Mouse (Mus musculus): Measurements from ENCODE around the gene Lca5l.

Lca5l gene

DNA sequence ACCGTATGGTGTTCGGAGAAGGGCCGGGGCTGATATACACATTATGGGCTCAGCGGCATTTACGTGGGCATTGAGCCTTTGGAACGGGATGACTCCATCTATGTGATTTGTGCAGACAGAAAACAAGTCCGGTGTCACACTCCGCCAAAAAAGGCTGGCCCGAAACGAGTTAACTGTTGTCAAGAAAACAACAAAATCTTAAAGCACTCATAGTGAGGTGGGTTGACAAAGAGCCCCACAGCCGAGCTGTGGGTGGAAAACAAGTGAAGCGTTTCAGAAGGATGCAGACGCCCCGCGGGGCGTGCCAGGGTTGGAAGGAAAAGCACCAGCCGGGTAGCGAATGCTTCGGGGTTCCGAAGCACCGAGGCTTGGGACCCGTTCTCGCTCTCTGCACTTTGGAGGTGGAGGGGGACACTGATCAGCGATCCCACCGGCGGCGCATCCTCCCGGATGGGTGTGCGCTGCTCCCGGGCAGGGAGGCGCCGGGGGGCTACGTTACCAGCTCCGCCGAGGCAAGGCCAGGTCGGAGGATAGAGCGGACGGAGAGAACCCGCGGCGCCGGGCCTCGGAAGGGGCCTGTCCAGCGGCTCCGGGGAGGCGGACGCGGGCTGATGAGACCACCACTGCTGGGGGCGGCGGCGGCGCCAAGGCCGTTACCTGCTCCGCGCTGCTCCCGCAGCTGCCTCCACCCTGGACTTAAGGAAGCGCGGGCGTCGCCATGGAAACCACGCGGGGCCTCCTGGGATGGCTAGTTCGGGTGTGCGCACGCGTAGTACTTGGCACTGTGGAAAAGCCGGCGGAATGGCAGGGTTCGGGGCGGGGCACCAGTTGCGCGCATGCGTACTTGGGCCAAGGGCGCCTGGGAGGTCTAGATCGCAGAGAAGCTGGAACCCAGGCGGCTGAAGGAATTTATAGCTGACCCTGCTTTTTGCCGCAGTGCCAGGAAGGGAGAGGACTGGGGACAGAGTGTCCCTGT is at the start of gene Lca5l:
Gene Lca5l (minus strand): TSS at position 741 of the 976 bp plus-strand sequence.
- peak; percentile 99 for DNase-seq

- no peak for DNase-seq
Observed at GRCm38 (mm10) chr16:96235366-96235970, 43.4 kb upstream of the Lca5l start, which contains the start of gene B3galt5. Gene B3galt5, plus strand, starts transcription at chr16:96235801.

GRCm38 (mm10) chr16:96233996-96234395 is 41.9 kb upstream of the Lca5l start:
- DNase-seq = no peak

DNA sequence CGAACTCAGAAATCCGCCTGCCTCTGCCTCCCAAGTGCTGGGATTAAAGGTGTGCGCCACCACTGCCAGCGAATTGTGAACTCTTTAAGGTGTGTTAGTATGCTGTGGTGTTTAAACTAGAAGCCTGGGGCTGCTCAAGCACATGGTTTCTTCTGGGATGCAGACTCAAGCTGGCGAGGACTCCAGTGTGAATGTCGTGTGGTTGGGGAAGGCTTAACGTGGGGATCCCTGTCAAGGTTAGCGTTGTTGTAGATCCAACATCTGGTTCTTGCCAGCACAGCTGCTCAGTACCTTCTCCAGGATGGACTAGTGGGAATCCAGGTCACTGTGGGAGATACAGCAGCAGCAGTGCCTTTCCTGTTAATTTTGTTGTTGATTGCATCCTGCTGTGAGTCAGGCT is 39.9 kb upstream of the Lca5l start:
- DNase-seq = no peak

DNA sequence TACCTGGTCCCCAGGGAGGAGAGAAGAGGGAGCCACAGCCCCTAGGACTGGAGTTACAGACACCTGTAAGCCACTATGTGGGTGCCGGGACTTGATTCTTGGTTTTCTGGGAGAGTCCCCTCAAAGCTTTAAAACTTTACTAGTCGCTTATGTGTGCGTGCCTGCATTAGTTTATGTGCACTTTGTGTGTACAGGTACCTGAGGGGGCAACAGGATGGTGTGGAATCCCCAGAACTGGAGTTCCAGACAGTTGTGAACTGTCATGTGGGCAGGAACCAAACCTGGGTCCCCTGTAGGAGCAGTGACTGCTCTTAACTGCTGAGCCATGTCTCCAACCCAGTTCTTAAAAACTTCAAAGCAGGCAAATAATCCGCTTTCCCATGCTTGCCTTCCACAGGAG is 39.2 kb upstream of the Lca5l start:
- no peak for DNase-seq

DNA sequence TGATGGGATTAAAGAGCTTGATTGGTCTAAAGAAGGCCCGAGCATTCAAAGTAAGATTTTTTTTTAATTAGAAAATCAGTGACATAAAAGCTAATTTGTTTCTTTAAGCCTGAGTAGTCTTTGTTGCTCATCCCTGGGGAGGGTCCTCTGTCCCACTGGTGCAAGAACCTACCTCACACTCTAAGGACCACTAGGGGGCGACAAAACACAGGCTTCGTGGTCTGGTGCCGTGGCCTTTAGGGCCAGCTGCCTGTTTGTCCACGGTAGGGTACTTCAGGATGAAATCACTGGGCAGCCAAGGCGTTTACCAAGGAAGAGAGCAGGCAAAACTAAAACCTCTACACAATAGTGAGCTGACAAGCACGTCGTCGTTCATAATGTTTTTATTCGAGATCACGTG is 38.3 kb upstream of the Lca5l start:
- peak; percentile 83 for DNase-seq

DNA sequence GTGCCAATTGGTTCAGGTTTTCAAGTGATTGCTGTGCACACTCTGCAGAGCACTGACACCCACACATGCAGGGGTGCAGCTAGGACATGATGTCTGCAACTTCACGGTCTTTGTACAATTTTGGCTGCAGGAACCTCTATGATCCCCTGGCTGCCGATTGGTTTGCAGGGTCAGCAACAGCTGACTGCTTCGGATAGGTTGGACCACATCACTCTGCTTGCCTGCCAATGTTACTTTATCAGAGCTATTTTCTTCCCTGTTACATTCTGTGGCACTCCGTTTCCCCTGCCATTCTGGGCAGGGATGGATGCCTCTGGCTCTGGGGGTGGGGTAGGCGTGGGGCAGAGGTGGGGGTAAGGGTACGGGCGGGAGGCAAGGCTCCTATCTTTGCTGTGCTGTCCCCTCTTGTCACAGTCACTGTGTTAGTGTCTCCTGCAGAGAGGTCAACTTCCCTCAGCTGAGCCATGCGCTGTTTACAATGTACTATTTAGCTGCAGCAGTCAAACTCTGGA is 37.0 kb upstream of the Lca5l start:
- DNase-seq = no peak

DNA sequence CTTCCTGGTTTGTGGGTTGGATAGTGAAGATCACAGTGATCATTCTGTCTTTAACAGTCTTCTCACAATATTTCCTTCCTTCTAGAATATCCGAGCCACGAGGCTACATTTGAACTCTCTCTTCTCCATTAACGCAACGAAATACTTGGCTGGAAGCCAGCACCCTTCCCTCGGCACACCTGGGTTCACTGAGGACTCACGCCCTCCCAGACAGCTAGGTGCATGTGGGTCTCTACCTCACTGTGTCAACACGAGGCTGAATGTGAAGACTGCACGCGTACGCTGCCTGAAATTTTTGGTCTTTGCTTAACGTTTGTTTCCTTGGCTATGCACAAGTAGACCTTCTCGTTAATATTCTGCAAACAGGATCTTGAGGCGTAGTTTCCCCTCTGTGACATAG is 36.4 kb upstream of the Lca5l start:
- no peak for DNase-seq

- DNase-seq = no peak
Observed at GRCm38 (mm10) chr16:96222452-96222851, 30.4 kb upstream of the Lca5l start.

GRCm38 (mm10) chr16:96221959-96222358 is 29.9 kb upstream of the Lca5l start:
- DNase-seq = no peak

DNA sequence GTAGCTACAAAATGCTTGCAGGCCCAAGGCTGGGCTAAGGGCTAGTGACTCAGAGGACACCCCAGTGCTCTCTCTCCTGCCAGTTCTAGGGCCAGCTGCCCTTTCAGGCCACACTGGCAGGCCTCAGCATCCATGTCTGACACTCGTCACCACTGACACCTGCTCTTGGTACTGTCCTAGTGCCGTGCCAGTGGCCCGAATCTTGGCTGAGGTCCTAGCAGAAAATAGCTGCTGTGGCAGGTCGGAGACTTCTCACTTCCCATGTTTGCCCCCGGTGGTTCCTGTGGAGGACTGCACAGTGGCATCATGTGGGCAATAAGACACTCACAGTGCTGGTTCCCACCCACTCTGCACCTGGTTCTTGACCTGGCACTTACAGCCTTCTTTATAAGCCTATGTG is 29.4 kb upstream of the Lca5l start:
- DNase-seq = no peak

DNA sequence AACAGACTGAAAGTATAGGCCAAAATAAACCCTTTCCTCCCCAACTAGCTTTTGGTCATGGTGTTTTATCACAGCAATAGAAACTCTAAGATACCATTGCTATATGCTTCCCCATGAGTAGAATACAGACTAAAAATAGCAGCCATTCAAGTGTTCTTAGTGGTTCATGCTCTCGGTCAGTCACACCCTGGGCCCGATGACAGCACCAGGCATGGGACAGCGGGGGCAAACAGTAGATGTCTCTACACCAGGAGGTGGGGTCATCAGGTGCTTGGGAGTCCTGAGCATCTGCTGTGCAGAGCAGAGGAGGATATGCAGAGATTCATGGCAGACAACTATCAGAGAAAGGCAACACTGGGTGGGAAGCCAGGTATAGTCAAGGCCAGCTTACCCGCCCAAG is 21.0 kb upstream of the Lca5l start:
- no peak for DNase-seq

- no peak for DNase-seq
Observed at GRCm38 (mm10) chr16:96210856-96211255, 18.8 kb upstream of the Lca5l start.

DNA sequence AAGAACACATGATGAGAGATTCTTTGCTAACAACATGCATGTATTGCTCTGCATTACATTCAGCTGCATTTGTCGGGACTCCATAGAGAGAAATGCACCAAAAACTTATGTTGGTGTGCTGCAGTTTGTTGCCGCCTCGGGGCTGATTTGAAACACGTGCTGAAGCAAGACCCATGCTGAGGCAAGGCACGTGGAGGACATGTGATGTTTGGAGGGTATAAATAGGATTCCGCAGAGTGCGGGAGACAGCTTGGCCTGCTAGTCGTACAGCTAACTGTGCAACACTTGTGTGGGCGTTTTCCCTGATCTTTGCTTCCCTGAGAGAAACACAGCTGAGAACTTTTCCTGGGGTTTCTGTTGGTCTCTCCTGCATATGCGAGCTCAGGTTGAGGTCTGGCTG is 17.7 kb upstream of the Lca5l start:
- no peak for DNase-seq

- no peak for DNase-seq
Observed at GRCm38 (mm10) chr16:96201485-96202232, 9.6 kb upstream of the Lca5l start.

- DNase-seq = no peak
Observed at GRCm38 (mm10) chr16:96200702-96201028, 8.6 kb upstream of the Lca5l start.

GRCm38 (mm10) chr16:96199913-96200701 is 8.0 kb upstream of the Lca5l start, which contains the start of gene Sh3bgr:
Gene Sh3bgr, plus strand, starts transcription at chr16:96200450.
- no peak for DNase-seq

- no peak for DNase-seq
Observed at GRCm38 (mm10) chr16:96187619-96188018, 4.5 kb downstream of the Lca5l start.

GRCm38 (mm10) chr16:96179156-96179555 is 12.9 kb downstream of the Lca5l start:
- DNase-seq = no peak

GRCm38 (mm10) chr16:96175399-96175798 is 16.7 kb downstream of the Lca5l start:
- DNase-seq = no peak

GRCm38 (mm10) chr16:96173648-96174047 is 18.4 kb downstream of the Lca5l start:
- DNase-seq = no peak

DNA sequence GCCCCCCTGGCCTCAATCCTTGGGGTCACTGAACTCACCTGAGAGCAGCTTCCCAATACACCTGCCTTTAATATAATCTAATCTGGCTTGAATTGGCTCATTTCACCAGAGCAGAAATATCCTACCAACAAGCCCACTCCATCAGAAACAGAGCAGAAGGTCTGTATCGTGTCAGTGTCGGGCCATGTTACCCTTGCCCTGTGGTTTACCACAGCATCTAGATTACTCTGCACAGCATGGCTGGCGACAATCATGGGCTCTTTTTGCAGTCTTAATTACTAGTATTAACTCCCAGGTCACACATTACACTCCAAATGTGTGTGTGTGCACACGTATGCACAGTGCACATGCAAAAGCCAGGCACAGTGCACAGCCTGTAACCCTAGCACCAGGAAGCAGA is 23.2 kb downstream of the Lca5l start:
- no peak for DNase-seq
